Mouse (Mus musculus) layer of hippocampus, postnatal 25 days (tissue): ENCODE results near the gene Edrf1. TPM values are rescaled to one million over a fixed set of nuclear protein-coding genes. Genes with fewer than 3 reads are reported as not detected.
"Not testable (repeated sequence)": the region's sequence is repeated elsewhere in the genome, so short reads cannot be mapped to it uniquely, and the experiment has no call there.

Experiments
- DNase-seq, 2 experiments: peaks; one replicate each; pipeline ENCODE4 v3.0.0; 2022; ENCODE audit warnings: mixed read lengths in 2 of 2, low spot score in 1 of 2; ENCODE audit errors: extremely low spot score in 1 of 2
- total RNA-seq, 2 experiments: library from RNA; stranded (reverse); gene quantifications; 2 replicates each; pipeline ENCODE4 v1.2.3; 2021

Edrf1 gene
- total RNA-seq, 2 experiments from 2014 or later: 23.9 to 29.1 TPM

GRCm38 (mm10) chr7:133638821-133639220 is 1.5 kb downstream of the Edrf1 start:
- peak in 1 of 2 experiments; percentile 32 for DNase-seq

- DNase-seq: no peak
Observed at GRCm38 (mm10) chr7:133645716-133646115, 8.4 kb downstream of the Edrf1 start.

GRCm38 (mm10) chr7:133662467-133662866 is 25.1 kb downstream of the Edrf1 start:
- no peak for DNase-seq

DNA sequence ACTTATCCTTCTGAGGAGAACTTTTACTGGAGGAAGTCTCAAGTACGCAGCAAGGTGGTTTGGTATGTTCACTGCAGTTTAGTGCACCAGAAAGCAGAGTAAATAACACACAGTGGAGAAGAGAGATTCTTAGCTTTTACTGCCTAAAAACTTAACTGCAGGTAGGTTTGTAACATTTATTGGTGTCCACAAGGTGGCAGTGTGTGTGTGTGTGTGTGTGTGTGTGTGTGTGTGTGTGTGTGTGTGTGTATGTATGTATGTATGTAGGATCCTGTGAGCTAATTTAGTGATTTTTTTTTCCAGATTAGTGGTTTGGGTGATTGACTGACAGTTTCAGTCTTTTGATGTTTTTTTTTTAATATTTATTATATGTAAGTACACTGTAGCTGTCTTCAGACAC is 31.7 kb downstream of the Edrf1 start:
- DNase-seq: no peak

DNA sequence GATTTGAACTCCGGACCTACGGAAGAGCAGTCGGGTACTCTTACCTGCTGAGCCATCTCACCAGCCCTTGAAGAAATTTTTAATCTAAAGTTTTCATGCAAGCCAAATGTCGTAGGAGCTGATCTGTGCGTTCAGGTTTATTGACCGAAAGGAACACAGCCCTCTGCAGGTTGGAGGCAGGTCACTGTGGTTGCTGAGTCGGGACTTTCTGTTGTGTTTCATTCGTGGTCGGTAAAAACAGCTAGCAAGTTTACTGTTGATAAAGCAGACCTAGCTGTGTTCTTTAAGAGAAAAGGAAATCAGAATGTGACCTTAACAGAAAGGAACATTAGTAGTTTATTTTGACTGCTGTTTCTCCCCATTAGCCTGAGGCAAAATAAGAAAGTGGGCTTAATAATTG is 32.6 kb downstream of the Edrf1 start:
- DNase-seq: no peak

DNA sequence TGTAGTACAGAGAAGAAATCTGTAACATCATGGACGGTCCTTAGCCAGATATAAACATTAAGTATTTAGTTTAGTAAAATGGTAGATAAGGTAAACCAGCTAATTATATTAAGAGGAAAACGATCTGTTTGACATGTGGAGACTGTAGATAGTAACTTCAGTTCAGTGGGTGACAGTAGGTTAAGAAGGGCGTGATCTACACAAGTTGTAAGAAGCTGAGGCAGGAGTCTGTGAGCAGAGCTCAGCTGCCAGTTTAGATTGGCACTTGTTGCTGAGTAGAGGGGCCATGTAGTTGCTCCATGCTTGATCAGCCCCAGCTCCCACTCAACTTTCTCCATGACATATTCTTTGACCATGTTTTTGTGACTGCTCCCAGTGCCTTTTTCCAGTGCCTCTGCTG is 33.5 kb downstream of the Edrf1 start:
- no peak for DNase-seq

DNA sequence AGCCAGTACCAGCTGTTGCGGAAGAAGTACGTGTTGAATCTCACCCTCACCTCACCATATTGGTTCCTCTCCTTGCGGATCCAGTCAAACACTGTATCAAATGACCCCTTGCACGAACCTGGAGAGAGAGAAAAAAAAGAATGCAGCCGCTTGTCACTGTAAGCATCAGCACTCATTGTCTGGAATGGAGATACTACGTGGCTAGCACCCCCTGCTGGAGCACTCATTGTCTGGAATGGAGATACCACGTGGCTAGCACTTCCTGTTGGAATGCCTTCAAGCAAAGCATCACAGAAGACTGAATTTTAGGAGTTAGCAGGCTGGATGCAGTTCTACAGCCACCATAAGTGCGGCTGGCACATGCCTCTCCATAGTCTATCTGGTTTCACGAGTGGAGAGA is 38.7 kb downstream of the Edrf1 start:
- no peak for DNase-seq

DNA sequence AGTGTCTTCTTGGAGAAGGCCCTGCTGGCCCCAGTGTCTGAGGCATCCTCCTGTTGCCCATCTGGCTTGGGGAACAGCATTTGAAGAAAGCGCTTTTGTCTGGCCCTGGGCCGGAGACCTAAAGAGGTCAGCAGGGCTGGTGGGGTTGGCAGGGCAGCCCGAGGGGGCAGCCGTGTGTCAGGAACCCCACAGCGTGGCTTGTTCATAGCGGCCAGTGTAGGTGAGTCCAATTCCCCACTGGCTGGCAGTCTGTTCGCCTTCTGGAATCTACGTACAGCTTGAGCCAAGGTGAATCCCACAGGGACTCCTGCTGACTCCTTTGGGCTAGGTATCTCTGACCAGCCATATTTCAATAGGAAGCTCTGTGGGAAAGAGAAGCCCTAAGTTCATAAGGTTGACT is 41.4 kb downstream of the Edrf1 start:
- no peak for DNase-seq

DNA sequence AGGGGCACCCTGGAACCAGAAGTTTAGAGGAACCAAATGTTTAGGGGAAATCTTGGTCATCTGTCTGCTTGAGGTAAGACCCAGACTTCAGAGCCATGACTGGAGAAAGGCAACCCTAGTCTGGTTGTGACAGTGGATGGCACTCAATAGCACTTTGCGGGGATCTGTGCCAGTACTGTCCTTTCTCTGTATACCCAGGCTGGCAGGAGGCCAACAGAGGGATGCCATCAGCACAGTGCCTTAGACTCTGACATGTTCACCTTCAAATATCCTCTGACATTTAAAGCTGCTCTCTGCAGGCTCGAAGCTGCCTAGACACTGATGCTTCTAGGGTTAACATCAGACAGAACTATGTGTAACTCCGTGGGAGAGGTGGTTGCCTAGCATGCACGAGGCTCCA is 42.1 kb downstream of the Edrf1 start:
- DNase-seq: no peak

DNA sequence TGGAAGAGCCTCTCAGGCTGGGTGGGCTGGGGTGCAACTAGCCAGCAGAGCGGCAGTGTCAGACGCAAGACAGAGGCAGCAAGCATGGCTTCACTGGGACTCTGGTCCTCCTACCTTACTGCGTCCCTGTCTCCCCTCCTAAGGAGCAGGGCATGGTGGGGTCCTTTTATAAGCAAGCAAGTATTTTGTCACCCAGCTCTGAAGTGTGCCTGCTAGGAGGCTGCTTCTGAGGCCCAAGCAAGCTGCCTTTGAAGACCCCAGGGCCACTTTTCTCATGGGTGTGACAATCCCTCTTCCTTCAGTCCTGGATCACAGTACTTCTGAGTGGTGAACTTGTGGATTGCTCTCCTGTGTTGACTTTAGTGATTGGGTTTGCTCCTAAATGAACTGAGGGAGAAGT is 42.6 kb downstream of the Edrf1 start, which contains the start of gene Mmp21:
Gene Mmp21, minus strand, starts transcription at position 101 of the 400 bp plus-strand sequence.
- no peak for DNase-seq

GRCm38 (mm10) chr7:133683626-133684025 is 46.3 kb downstream of the Edrf1 start:
- DNase-seq: no peak

DNA sequence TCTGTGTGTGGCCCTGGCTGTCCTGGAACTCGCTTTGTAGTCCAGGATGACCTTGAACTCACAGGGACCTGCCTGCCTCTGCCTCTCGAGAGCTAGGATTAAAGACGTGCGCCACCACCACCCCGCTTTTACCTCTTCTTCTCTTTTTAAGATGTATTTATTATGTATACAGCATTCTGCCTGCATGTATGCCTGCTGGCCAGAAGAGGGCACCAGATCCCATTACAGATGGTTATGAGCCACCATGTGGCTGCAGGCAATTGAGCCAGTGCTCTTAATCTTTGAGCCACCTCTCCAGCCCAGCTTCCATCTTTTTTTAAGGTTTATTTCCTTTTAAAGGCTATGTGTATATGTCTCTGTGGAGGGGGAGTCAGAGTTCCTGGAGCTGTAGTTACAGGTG is 46.8 kb downstream of the Edrf1 start:
- no peak for DNase-seq

DNA sequence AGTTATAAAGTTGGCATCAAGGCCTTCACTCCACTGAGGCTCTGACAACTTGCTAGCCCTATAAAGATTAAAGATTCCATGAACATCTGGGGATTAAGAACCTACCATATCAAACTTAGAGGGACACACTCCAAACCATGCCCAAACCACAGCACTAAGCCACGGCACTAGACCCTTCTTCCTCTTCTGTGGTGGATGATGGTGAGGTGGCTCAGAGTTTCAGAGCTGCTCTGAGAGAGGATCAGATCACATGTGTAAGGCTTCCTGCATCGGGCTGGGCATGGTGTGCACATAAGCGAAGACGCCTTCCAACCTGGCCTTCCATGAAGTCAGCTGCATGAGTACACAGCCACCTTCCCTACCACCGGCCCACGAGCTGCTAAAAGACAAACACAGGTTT is 47.4 kb downstream of the Edrf1 start:
- no peak for DNase-seq

DNA sequence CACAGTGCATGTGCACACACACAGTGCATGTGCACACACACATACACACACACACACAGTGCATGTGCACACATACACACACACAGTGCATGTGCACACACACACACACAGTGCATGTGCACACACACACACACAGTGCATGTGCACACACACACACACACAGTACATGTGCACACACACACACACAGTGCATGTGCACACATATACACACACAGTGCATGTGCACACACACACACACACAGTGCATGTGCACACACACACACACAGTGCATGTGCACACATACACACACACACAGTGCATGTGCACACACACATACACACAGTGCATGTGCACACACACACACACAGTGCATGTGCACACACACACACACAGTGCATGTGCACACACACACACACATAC is 48.3 kb downstream of the Edrf1 start:
- DNase-seq: not testable (repeated sequence)

DNA sequence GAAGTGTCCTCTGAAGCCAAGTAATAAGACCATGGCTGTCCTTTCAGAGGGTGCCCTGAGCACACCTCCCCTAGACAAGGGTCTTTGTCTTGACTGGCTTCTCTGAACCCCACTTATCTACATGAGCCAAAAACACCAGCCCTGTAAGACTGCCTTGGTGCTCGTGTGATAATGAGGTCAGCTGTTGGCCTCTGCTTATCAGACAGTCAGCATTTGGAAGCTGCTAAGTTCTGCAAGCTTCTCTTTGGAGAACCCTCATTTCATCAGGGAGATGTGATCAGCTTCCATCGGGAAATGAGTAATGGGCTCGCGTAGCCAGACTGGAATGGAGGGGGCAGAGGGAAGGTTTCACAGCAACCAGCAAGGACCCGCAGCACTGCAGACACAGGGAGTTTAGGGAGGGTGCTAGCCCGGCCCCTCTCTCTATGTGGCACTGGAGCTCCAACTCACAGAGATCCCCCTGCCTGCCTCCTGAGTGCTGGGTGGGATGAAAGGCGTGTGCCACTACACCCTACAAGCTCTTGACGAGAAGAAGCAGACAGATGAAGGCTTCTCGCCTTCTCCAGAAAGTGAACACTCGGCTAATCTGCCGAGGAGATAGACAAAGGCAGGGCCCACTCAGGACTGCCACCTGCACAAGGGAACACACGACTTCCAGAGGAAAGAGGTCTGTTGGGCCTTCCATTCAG is 60.8 kb downstream of the Edrf1 start:
- no peak for DNase-seq

GRCm38 (mm10) chr7:133699885-133700284 is 62.5 kb downstream of the Edrf1 start:
- no peak for DNase-seq

DNA sequence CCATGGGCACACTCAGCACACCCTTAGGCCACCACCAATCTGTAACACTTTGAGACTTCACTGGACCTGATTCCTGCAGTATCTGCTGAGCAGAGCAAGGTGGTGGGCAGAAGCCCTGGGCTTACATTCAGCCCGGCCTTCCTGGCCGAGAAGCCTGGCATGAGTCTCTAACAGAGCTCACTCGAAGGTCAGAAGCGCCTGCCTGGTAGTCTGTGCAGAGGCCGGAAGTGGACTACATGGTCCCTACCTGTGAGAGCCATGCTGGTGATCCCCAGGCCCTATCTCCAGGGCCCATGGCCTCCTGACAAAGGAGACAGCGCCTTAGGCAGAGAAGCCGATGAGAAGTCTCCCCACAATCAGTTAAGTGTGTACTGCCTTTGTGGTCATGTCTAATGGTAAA is 64.0 kb downstream of the Edrf1 start:
- no peak for DNase-seq

GRCm38 (mm10) chr7:133702333-133702732 is 65.0 kb downstream of the Edrf1 start:
- no peak for DNase-seq

- no peak for DNase-seq
Observed at GRCm38 (mm10) chr7:133703906-133704305, 66.6 kb downstream of the Edrf1 start.

GRCm38 (mm10) chr7:133707301-133707700 is 70.0 kb downstream of the Edrf1 start:
- DNase-seq: no peak

DNA sequence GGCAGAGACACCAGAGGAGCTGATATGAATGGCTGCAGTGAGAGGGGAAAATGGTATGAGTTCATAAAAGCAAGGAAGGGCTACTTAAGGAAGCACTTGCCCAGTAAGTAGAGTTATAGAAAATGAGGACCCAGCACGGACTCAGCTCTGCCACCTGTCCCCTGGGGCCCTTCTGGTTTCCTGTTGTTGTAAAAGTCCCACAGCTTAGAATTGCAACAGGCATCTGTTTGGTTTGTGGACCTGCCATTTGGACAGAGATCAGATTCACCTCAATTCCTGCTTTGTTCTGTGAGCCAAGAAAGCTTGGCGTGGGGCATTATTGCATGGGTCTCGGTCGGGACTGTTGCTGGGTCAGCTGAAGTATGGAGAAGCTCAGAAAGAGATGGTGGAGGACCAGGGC is 78.0 kb downstream of the Edrf1 start:
- no peak for DNase-seq

DNA sequence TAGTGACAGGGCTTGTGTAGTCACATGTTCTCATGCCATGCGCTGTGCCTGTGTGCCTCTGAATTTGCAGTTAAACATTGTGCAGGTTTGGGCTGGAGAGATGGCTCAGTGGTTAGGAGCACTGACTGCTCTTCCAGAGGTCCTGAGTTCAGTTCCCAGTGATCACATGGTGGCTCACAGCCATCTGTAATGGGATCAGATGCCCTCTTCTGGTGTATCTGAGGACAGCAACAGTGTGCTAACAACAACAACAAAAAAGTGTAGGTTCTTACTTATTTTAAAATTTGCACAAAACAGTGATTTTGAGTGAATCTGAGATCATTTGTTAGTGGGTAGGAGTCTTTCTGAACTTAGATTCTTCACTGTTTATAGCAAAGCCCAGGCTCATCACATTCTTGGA is 81.2 kb downstream of the Edrf1 start:
- no peak for DNase-seq

DNA sequence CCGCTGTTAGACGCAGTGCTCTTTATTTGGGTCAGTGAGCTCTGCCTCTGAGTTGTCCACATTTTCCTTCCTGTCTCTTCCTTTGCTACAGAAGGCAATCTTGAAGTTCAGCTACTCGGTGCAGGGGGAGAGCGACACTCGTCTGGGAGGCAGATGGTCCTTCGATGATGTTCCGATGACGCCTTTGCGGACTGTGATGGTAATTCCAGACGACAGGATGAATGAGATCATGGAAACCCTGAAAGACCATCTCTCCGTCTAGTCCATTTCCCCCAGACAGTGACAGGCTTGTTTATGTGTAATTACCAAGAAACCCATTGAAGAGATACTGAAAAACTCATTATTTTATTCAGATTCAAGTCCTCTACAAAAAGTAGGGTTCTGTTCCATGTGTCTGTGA is 83.3 kb downstream of the Edrf1 start:
- no peak for DNase-seq
